Mouse (Mus musculus): ENCODE measurements around the gene Sema3g. TPM values are rescaled to one million over a fixed set of nuclear protein-coding genes. Genes with fewer than 3 reads are reported as not detected.

Gene Sema3g
- polyA plus RNA-seq, 1 experiment from 2014 or later = 0.21 TPM

- no peak overlapping the region for H3K9ac ChIP-seq (replicated peaks; ENCODE audit: low read length)
- H3K27me3 ChIP-seq (ENCODE audit: control insufficient read depth, insufficient read depth, low read length) = no peaks in the 10 kb centered on the region
- no peaks in the 10 kb centered on the region for H3K9me3 ChIP-seq (replicated peaks; ENCODE audit: control insufficient read depth, low read length)
- DNase-seq (ENCODE audit: low spot score) (no peak), ATAC-seq (replicated peaks; ENCODE audit: insufficient number of reproducible peaks, low FRiP score, low TSS enrichment, low read depth) (no peak)
- H3K4me1 ChIP-seq (ENCODE audit: control insufficient read depth, insufficient read depth, low read length) = no peaks in the 10 kb centered on the region
- no peak overlapping the region for H3K27ac ChIP-seq (replicated peaks; ENCODE audit: low read depth, low read length)
- no peak overlapping the region for H3K4me2 ChIP-seq (ENCODE audit: low read depth, low read length)
- no peak overlapping the region for H3K4me3 ChIP-seq (ENCODE audit: low read depth, low read length)
- 95% methylated on average over 6 of the region's 6 CpGs for WGBS
- H3K36me3 ChIP-seq (replicated peaks; ENCODE audit: control insufficient read depth, insufficient read depth, low read depth, low read length) = no peaks in the 10 kb centered on the region
Observed at GRCm38 (mm10) chr14:31271121-31271520, 53.5 kb downstream of the Sema3g start.

- no peak overlapping the region for H3K9ac ChIP-seq (replicated peaks; ENCODE audit: low read length)
- WGBS = 17% methylated on average over 7 of the region's 7 CpGs
- DNase-seq (ENCODE audit: low spot score) = peak; percentile 85
- no peak overlapping the region for H3K27ac ChIP-seq (replicated peaks; ENCODE audit: low read depth, low read length)
- no peaks in the 10 kb centered on the region for H3K36me3 ChIP-seq (replicated peaks; ENCODE audit: control insufficient read depth, insufficient read depth, low read depth, low read length)
- no peaks in the 10 kb centered on the region for H3K4me1 ChIP-seq (ENCODE audit: control insufficient read depth, insufficient read depth, low read length)
- ATAC-seq (replicated peaks; ENCODE audit: insufficient number of reproducible peaks, low FRiP score, low TSS enrichment, low read depth) = no peak
- H3K9me3 ChIP-seq (replicated peaks; ENCODE audit: control insufficient read depth, low read length) = no peaks in the 10 kb centered on the region
- H3K4me2 ChIP-seq (ENCODE audit: low read depth, low read length) = no peak overlapping the region
- no peaks in the 10 kb centered on the region for H3K27me3 ChIP-seq (ENCODE audit: control insufficient read depth, insufficient read depth, low read length)
- no peak overlapping the region for H3K4me3 ChIP-seq (ENCODE audit: low read depth, low read length)
Observed at GRCm38 (mm10) chr14:31272164-31272563, 54.5 kb downstream of the Sema3g start.

Other genes starting within 250 kb of the Sema3g start
- 59.4 and 59.8 TPM in 2 replicates for gene Glt8d1, start 216.5 kb upstream of the Sema3g start, polyA plus RNA-seq (2014; fragmentation: Nextera tagmentation; extraction: Ambion mirVana)
- gene Spcs1, start 216.2 kb upstream of the Sema3g start, polyA plus RNA-seq (2014; fragmentation: Nextera tagmentation; extraction: Ambion mirVana) = 293 and 321 TPM in 2 replicates
- 123 and 125 TPM in 2 replicates for gene Pbrm1, start 198.7 kb upstream of the Sema3g start, polyA plus RNA-seq (2014; fragmentation: Nextera tagmentation; extraction: Ambion mirVana)
- gene Gnl3, start 198.7 kb upstream of the Sema3g start, polyA plus RNA-seq (2014; fragmentation: Nextera tagmentation; extraction: Ambion mirVana) = 113 and 129 TPM in 2 replicates
- gene Smim4, start 88.9 kb upstream of the Sema3g start, polyA plus RNA-seq (2014; fragmentation: Nextera tagmentation; extraction: Ambion mirVana) = 56.8 and 62.3 TPM in 2 replicates
- 462 and 510 TPM in 2 replicates for gene Nt5dc2, start 86.8 kb upstream of the Sema3g start, polyA plus RNA-seq (2014; fragmentation: Nextera tagmentation; extraction: Ambion mirVana)
- 19.8 and 23.6 TPM in 2 replicates for gene Stab1, start 49.2 kb upstream of the Sema3g start, polyA plus RNA-seq (2014; fragmentation: Nextera tagmentation; extraction: Ambion mirVana)
- 10.0 and 25.3 TPM in 2 replicates for gene Tnnc1, start 9.5 kb upstream of the Sema3g start, polyA plus RNA-seq (2014; fragmentation: Nextera tagmentation; extraction: Ambion mirVana)
- gene Nisch, start 914 bp upstream of the Sema3g start, polyA plus RNA-seq (2014; fragmentation: Nextera tagmentation; extraction: Ambion mirVana) = 270 and 277 TPM in 2 replicates
- 12.5 and 14.2 TPM in 2 replicates for gene Phf7, start 33.5 kb downstream of the Sema3g start, polyA plus RNA-seq (2014; fragmentation: Nextera tagmentation; extraction: Ambion mirVana)
- 82.9 and 85.1 TPM in 2 replicates for gene Bap1, start 33.6 kb downstream of the Sema3g start, polyA plus RNA-seq (2014; fragmentation: Nextera tagmentation; extraction: Ambion mirVana)
- 7.3 and 7.4 TPM in 2 replicates for gene Dnah1, start 106.0 kb downstream of the Sema3g start, polyA plus RNA-seq (2014; fragmentation: Nextera tagmentation; extraction: Ambion mirVana)
- gene Capn7, start 118.8 kb downstream of the Sema3g start, polyA plus RNA-seq (2014; fragmentation: Nextera tagmentation; extraction: Ambion mirVana) = 36.8 and 38.5 TPM in 2 replicates
- 15.8 and 16.0 TPM in 2 replicates for gene Sh3bp5, start 218.2 kb downstream of the Sema3g start, polyA plus RNA-seq (2014; fragmentation: Nextera tagmentation; extraction: Ambion mirVana)

Measured in embryonic facial prominence, embryonic 11.5 days (tissue).